Mouse (Mus musculus): Measurements from ENCODE around the gene Foxo3.

Foxo3 gene

GRCm38 (mm10) chr10:42274712-42275400 lies 1.7 kb downstream of the Foxo3 start:
- no peak for DNase-seq

- peak; percentile 77 for DNase-seq
Measured at GRCm38 (mm10) chr10:42273760-42274691, 2.5 kb downstream of the Foxo3 start.

DNA sequence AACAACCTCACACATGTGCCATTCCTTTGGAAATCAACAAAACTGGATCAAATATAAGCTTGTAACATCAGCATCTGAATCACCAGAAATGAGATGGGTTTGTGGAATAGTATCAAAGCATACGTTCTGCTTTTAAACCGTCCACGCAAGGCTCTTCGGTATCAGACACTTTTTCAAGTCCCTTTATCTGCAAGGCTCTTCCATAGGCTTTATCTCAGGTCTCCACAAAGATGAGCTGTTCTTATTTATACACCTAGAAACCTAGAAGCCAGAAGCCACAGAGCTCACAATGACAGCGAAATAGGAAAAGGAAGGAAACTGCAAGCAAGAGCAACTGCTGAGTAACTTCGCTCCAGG lies 3.2 kb downstream of the Foxo3 start:
- DNase-seq, result no peak

DNA sequence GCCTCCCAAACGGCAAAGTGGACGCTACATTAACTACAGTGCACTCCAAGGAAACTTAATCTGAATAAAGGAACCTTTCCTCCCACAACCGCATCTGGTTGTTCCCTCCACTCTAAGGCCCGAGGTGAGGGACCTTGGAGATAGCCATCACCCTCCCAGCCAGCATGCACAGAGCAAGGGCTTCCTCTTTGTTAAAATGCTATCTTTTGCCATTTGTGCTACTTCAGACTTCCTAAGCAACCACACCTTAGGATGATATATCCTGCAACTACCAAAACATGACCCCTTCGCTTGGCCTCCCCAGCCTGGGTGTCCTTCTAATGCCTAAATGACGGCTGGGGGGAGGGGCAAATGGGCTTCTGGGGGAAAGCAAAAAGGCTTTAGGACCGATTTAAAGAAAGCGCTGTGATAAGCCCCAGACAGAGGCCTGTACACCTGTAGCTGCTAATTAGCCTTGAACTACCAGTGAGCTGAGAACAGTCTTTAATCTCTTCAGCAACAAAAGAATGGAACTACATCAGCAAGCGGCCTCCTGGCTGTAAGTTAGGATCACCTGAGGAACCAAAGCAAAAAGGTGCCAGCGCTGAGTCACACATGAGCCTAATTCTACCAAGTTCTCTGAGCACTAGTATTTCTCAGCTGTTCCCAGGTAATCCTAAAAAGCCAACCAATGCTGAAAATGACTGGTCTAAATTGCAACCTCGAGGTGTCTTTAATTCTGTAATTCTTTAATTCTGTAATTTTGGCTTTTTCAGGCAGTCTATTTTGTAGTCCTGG lies 4.9 kb downstream of the Foxo3 start:
- DNase-seq, result no peak

GRCm38 (mm10) chr10:42270277-42271083 lies 6.1 kb downstream of the Foxo3 start:
- peak; percentile 86 for DNase-seq

DNA sequence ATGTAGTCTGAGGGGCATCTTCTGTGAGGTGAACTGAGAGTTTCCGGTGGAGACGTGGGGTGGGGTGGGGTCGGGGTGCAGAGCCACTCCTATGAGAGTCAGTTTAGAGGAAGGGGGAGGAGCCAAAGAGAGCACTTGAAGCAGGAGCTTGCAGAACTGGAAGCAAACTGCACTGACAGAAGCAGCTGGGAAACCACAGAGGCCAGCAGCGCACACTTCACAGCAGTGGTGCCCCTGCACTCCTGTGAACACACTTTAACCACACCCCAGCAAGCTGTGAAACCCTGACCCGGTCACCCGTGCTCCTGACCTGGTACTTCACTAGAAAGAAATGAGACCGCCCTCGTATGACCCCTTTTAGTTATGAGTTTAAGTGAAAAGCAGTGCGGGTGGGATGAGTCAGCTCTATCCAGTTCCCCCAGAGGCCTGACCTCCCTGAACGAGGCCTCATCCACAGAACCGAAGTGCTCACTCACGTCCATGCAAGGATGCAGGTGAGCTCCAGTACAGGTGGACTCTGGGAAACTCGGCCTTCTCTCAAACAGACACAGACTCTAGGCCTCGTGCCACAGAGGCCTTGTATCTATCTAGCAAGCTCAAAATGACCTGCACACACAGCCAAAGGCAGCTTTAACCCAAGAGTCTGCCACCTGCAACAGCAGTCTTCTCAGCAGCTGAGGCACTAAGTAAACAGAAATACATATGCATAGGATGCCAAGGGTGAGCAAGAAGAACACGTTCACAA lies 7.1 kb downstream of the Foxo3 start:
- peak; percentile 89 for DNase-seq

GRCm38 (mm10) chr10:42267811-42268545 lies 8.6 kb downstream of the Foxo3 start:
- no peak for DNase-seq

GRCm38 (mm10) chr10:42265021-42265689 lies 11.4 kb downstream of the Foxo3 start:
- DNase-seq, result peak; percentile 63

DNA sequence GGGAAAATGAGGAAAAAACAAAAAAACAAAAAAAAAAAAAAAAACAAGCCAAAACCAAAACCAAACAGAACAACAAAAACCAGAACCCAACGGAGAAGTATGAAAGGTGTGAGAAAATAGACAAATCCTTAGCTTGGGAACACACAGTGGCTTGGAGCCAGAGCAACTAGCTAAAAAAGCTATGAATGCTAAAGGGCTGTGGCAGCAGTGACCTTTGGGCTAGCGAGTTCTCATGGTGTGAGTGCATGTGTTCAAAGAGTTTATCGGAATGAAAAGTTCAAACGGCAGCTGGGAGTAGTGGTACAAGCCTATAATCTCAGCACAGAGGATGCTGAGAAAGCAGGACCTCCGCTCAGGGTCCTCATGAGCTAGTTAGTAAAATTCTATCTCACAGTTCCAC lies 12.4 kb downstream of the Foxo3 start:
- DNase-seq, result peak; percentile 50

DNA sequence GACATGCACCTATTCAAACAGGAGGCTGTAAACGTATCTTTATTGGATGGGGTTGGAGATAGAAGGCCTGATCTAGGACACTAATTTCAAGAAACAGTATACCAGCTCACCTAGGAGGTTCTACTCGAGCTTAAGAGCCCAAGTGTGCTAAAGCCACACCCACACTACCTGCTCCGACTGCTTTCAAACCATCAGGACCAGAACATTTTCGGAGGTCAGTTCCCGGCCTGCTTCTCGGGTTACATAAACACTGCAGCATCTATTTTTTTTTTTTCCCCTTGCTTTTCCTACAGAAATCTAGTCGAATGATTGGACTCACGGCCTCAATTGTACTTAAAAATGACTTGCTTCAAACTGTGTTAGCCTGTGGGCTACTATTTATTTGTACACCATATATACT lies 12.9 kb downstream of the Foxo3 start:
- peak; percentile 52 for DNase-seq

DNA sequence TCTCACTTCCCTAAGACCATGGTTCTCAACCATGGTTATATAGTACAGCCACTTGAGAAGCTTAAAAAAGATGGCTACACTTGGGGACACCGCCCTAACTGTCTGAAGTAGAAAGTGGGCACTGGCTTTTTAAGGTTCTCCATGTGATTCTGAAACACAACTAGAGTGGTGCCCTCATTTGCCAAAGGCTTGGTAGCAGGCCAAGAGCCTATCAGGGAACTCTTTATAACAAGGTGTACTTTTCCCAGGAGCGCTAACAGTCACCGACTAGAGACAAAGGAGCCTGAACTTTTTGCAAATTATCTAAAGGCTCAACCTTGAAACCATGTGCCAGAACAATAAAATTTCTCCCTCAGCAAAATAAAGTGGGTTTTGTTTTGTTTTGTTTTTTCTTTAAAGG lies 14.5 kb downstream of the Foxo3 start:
- DNase-seq, result peak; percentile 53

- DNase-seq, result no peak
Measured at GRCm38 (mm10) chr10:42261103-42261502, 15.5 kb downstream of the Foxo3 start.

DNA sequence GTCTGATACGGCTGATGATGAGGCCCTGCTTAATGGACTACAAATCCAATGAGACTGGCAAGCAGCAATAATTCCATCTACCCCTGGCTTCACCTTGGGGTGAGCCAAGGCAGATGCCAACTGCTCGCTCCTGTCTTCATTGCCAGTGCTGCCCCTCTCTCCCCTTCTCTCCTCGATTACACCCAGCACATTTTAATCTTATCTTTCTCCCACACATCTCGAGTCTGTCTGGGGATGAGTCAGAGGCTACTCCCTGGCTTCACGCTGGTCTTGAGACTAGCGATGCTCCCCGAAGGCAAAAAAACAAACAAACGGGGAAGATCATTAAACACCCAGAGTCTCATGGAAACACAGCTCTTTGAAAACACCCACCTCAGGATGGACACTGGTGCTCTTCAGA lies 16.0 kb downstream of the Foxo3 start:
- no peak for DNase-seq

DNA sequence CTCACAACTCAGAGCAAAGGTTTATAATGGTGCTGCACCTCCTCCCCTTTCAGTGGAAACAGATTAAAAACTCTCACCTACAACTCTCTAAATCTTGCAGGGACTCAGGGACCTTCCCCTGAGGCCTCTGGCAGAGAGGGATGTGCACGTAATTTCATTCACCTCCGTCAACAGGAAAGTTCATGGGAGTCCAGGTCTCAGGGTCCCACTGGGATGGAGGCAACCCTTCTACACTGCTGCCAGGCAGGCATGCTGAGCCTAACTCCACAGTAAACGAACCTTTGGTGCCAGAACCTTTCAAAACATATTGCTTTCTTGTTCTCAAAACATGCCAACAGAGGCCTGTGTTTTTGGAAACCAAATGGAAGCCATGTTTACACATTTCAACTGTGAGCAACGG lies 17.0 kb downstream of the Foxo3 start:
- no peak for DNase-seq

DNA sequence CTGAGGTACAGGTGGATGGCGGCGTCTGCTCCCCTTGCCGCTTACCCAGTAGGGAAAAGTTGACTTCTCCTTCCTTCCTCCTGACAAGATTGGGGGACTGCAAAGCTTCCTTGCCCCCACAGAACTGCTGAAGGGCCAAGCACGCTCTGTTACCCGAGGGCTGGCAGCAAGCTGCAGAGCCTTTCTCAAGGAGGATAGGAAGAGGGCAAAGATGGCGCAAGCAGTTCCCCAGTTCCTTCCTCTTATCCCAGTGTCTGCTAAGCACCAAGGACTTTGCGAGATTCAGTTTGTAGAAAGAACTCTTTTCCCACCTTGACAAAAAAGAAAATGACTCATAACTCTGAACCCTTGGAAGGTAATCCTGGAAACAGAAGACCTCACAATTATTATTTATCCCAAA lies 18.6 kb downstream of the Foxo3 start:
- DNase-seq, result no peak

- DNase-seq, result peak; percentile 37
Measured at GRCm38 (mm10) chr10:42254788-42255187, 21.8 kb downstream of the Foxo3 start.

GRCm38 (mm10) chr10:42251749-42252323 lies 24.7 kb downstream of the Foxo3 start:
- DNase-seq, result no peak

- DNase-seq, result peak; percentile 95
Measured at GRCm38 (mm10) chr10:42251203-42251602, 25.4 kb downstream of the Foxo3 start.

DNA sequence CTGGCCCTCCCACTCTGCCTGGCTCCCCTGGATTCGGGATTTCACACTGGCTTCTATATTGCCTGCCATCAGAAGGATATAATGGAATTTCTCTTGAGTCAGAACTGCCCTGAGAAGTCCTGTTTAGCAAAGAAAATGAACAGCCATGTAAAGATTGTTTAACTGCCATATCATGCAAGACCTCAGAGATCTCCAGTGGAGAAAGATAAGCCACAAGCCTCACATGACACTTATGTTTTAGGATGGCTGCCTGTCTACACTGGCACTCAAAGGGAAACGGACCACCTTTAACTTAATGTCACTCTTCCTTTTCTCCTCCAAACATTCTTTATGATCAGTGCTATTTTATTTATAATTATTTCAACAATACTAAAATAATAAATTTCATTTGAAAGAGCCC lies 26.6 kb downstream of the Foxo3 start:
- no peak for DNase-seq

DNA sequence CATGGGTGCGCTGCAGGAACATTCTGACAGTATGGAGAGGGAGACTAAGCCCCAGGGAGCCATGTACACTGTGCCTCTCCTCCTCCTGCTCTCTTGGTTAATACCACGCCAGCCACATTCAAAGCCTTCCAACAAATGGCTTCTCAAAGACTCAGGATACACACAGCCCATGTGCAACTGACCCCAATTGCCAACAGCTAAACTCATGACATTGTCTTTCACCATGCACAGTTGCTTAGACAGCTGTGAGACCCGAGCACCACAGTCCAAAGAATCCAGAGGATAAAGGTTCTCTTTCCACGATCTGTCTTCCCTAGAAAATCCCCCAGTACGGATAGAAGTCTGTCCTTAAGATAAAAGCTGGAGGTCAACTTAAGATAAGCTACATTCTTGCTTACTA lies 27.9 kb downstream of the Foxo3 start:
- DNase-seq, result no peak

Data from lung, postnatal 36 days (tissue).